Mouse (Mus musculus) heart, embryonic 16.5 days (tissue): Measurements from ENCODE around the gene Spop. TPM values are rescaled to one million over a fixed set of nuclear protein-coding genes. Genes with fewer than 3 reads are reported as not detected.
"Not testable (repeated sequence)": the region's sequence is repeated elsewhere in the genome, so short reads cannot be mapped to it uniquely, and the experiment has no call there.

Source experiments
- ATAC-seq: fragments of 200-750 bp; cut with Nextera tagmentation; replicated peaks from 2 replicates; pipeline ENCODE4 v1.8.0; 2017; ENCODE audit warnings: moderate number of reproducible peaks; ENCODE audit not compliant: insufficient read depth, low FRiP score; ENCODE audit errors: extremely low read depth
- H3K27ac ChIP-seq: fragments of 300-500 bp; sonication (generic); 2 replicates; pipeline ENCODE4 v1.5.1; 2014; ENCODE audit warnings: mild to moderate bottlenecking, low read length, control low read depth, moderate library complexity
- H3K27me3 ChIP-seq: fragments of 300-500 bp; sonication (generic); 2 replicates; pipeline ENCODE4 v1.6.1; 2014; ENCODE audit warnings: low read length, mixed read lengths; ENCODE audit not compliant: control insufficient read depth, insufficient read depth
- H3K36me3 ChIP-seq: fragments of 300-500 bp; sonication (generic); 2 replicates; pipeline ENCODE4 v1.6.1; 2014; ENCODE audit not compliant: control insufficient read depth, insufficient read depth
- H3K4me1 ChIP-seq: fragments of 300-500 bp; sonication (generic); 2 replicates; pipeline ENCODE4 v1.6.1; 2014; ENCODE audit warnings: low read length, mixed read lengths; ENCODE audit not compliant: control insufficient read depth, insufficient read depth
- H3K4me2 ChIP-seq: fragments of 300-500 bp; sonication (generic); 2 replicates; pipeline ENCODE4 v1.6.1; 2014; ENCODE audit warnings: low read depth, mild to moderate bottlenecking, control low read depth, low read length
- H3K4me3 ChIP-seq: fragments of 300-500 bp; sonication (generic); 2 replicates; pipeline ENCODE4 v1.5.1; 2014; ENCODE audit warnings: mild to moderate bottlenecking, control low read depth, low read length
- H3K9ac ChIP-seq: fragments of 300-500 bp; sonication (generic); 2 replicates; pipeline ENCODE4 v1.6.1; 2014; ENCODE audit warnings: low read length, control low read depth
- H3K9me3 ChIP-seq: fragments of 300-500 bp; sonication (generic); replicated peaks from 2 replicates; pipeline ENCODE4 v1.6.1; 2016; ENCODE audit warnings: low read length; ENCODE audit not compliant: control insufficient read depth
- WGBS: fragments of 180-500 bp; shearing (Covaris S2); extraction: QIAGEN DNeasy Blood & Tissue Kit; methylation state at CpG from one replicate; pipeline ENCODE4 v1.1.7; 2014; 5-methylcytosine and 5-hydroxymethylcytosine counted together
- polyA plus RNA-seq: library from polyadenylated mRNA; unstranded; fragments of >200 nt; fragmentation: Nextera tagmentation; extraction: Ambion mirVana; gene quantifications from 2 replicates; pipeline ENCODE4 v1.2.1, GENCODE M21; 2015

Gene Spop
- polyA plus RNA-seq, 1 experiment from 2014 or later: 157 TPM

- not testable (repeated sequence) for H3K4me3 ChIP-seq, H3K36me3 ChIP-seq, H3K27me3 ChIP-seq, H3K9me3 ChIP-seq, H3K27ac ChIP-seq, H3K9ac ChIP-seq, ATAC-seq, H3K4me1 ChIP-seq, H3K4me2 ChIP-seq
- 85% methylated on average over 5 of the region's 5 CpGs for WGBS
Observed at GRCm38 (mm10) chr11:95406398-95406797, 7.5 kb upstream of the Spop start.

DNA sequence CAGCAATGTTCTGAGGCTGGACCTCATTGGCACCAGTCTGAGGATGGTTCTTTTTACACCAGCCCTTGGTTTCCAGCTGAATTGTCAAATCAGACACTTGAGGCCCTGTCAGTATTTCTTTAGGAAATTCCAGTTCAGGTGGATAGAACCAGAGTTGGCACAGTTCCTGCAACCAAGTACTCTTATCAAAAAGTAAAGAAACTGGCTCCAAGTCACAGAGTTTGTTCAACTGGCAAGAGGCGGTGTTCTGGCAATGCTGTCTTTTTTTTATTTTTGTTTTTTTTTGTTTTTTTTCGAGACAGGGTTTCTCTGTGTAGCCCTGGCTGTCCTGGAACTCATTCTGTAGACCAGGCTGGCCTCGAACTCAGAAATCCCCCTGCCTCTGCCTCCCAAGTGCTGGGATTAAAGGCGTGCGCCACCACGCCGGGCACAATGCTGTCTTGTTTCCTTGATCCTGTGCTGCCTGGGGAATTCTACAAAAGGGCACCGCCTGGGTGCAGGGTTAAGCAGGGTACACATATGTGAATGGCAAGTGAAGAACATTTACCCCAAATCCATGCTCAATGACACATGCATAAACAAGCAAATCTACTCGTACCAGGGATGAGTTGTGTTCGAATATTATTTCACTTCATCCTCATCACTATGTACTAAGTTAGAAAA, 4.3 kb upstream of the Spop start:
- no peak overlapping the region for H3K27ac ChIP-seq
- H3K9ac ChIP-seq: no peak overlapping the region
- no peaks in the 10 kb centered on the region for H3K4me1 ChIP-seq
- no peak for ATAC-seq
- 75% methylated on average over 10 of the region's 10 CpGs for WGBS
- H3K27me3 ChIP-seq: no peaks in the 10 kb centered on the region
- H3K36me3 ChIP-seq: no peaks in the 10 kb centered on the region
- H3K4me2 ChIP-seq: no peak overlapping the region
- no peak overlapping the region for H3K4me3 ChIP-seq
- H3K9me3 ChIP-seq: no peaks in the 10 kb centered on the region

DNA sequence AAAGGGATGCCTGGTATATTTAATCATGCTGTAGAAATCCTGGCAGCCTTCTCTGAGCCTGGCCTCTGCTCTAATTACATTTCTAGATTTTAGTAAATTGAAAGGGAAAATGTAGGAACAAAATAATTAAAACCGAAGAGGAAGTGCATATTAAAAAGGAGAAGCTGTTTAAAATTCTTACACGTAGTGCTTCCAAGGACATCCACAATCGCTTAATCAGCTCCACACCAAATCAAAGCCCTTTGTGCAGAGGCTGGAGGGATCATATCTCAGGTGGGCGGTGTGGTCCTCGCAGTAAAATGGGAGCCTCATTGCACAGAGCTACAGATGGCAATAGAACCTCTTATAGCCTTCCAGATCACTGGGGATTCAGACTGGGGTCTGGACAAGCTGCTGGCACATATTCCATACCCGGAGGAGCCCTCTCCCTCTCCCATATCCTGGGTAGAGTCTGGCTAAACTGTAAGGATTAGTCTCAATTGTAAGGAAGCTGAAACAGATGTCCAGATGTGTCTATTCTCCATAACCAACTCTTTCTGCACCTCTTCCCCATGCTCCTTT, 2.3 kb upstream of the Spop start:
- 71% methylated on average over 6 of the region's 6 CpGs for WGBS
- Histone ChIP-seq H3K9me3 (no peaks in the 10 kb centered on the region), H3K9ac (no peak overlapping the region), H3K4me1 (peaks cover 10% of the 10 kb centered on the region), H3K4me3 (no peak overlapping the region), H3K27me3 (no peaks in the 10 kb centered on the region), H3K36me3 (no peaks in the 10 kb centered on the region), H3K27ac (no peak overlapping the region), H3K4me2 (no peak overlapping the region)
- ATAC-seq: no peak

DNA sequence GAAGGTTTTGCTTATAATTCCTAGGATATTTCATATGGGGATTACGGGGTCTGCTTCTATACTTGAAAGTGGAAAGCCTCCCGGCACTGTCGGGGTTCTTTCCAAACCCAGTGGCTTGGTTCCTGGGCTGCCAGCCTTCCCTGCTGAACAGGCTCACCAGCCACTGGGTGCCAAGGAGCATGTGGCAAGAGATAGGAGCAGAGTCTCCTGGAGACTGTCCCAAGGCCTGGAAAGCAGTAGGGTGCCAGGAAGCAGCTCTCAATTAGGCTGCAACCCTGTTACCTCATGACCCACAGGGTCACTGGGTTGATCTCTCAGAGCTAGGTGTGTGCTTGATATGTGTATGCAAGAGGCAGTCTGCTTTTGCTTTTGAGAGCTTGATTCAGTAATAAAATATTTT, 1.3 kb upstream of the Spop start:
- H3K9me3 ChIP-seq: no peaks in the 10 kb centered on the region
- peaks cover 14% of the 10 kb centered on the region for H3K4me1 ChIP-seq
- no peaks in the 10 kb centered on the region for H3K36me3 ChIP-seq
- no peak for ATAC-seq
- H3K9ac ChIP-seq: no peak overlapping the region
- no peak overlapping the region for H3K4me2 ChIP-seq
- no peak overlapping the region for H3K27ac ChIP-seq
- H3K4me3 ChIP-seq: no peak overlapping the region
- H3K27me3 ChIP-seq: no peaks in the 10 kb centered on the region
- WGBS: 80% methylated on average over 3 of the region's 3 CpGs

GRCm38 (mm10) chr11:95414536-95415161, 769 bp downstream of the Spop start:
- Histone ChIP-seq H3K27ac (peak overlapping the region; percentile 91), H3K4me3 (peak overlapping the region; percentile 63), H3K9ac (peak overlapping the region; percentile 78), H3K27me3 (no peaks in the 10 kb centered on the region), H3K4me2 (peak overlapping the region; percentile 80), H3K9me3 (no peaks in the 10 kb centered on the region), H3K4me1 (peaks cover 14% of the 10 kb centered on the region), H3K36me3 (no peaks in the 10 kb centered on the region)
- WGBS: under 1% methylated on average over 28 of the region's 28 CpGs
- peak; percentile 88 for ATAC-seq

DNA sequence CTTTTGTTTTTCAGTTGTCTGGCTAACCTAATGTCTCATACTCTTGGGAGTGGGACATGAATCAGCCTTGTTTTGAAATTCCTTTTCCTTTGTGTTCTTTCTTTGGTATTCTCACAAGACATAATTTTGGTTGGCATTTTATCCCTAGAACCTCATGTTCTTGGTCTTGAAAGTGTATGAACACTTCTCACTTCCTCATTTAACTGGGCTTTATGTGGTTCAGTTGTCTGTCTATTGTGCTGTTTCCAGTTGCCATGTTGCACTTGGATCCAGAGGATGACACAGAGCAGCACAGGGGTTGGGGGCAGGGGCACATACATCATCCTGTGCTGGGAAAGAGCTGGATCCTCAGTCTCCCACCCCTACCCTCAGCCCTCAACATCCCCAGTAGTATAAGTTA, 2.1 kb downstream of the Spop start:
- H3K4me3 ChIP-seq: peak overlapping the region; percentile 63
- no peaks in the 10 kb centered on the region for H3K36me3 ChIP-seq
- peak overlapping the region; percentile 25; the same call in 1 of the 2 replicates for H3K9ac ChIP-seq
- peak overlapping the region; percentile 80 for H3K4me2 ChIP-seq
- no peaks in the 10 kb centered on the region for H3K9me3 ChIP-seq
- ATAC-seq: no peak
- no peak overlapping the region; the same call in 1 of the 2 replicates for H3K27ac ChIP-seq
- no peaks in the 10 kb centered on the region for H3K27me3 ChIP-seq
- H3K4me1 ChIP-seq: peaks cover 14% of the 10 kb centered on the region

DNA sequence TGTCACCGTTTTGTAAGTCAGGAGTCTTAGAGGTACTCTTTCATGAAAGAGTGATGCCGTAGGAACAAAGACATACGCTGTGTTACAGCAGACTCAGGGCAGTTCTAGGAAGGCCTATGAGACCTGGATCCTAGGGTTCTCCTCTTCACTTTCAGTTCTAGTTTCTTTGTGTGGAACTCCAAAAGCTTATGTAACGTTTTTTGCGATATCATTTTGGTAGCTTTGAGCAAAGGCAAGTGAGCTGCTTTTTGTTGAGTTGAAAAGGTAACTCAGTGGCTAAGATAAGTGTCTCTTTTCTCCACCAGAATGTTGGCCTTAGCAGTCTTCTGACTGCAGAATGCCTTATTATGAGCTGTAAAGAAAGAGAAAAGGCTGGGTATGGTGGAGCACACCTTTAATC, 3.5 kb downstream of the Spop start:
- H3K27ac ChIP-seq: no peak overlapping the region
- H3K4me2 ChIP-seq: no peak overlapping the region
- no peak overlapping the region for H3K4me3 ChIP-seq
- ATAC-seq: no peak
- H3K4me1 ChIP-seq: peaks cover 14% of the 10 kb centered on the region
- no peaks in the 10 kb centered on the region for H3K9me3 ChIP-seq
- peak overlapping the region; percentile 11; the same call in 1 of the 2 replicates for H3K9ac ChIP-seq
- H3K27me3 ChIP-seq: no peaks in the 10 kb centered on the region
- no peaks in the 10 kb centered on the region for H3K36me3 ChIP-seq
- WGBS: 79% methylated on average over 5 of the region's 5 CpGs

DNA sequence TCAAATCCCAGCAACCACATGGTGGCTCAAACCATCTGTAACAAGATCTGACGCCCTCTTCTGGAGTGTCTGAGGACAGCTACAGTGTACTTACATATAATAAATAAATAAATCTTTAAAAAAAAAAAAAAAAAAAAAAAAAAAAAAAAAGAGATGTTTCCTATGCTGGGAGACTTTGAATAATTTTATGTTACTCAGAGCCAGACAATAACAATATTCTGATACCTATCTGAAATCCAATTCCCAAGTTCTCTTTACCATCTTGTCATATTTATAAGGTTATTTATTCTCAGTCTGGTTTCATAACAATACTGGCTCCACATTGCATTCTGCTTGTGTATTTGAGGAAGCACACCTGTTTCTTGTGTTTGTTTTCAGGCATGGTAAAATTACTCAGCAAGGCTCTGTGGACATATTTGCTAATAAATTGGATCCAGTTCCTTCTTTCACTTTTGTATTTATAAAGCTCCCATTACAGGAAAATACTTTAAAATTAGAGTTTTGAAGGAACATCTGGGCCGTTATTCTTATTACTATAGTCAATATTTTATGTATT, 7.1 kb downstream of the Spop start:
- Histone ChIP-seq H3K9me3 (no peaks in the 10 kb centered on the region), H3K4me3 (no peak overlapping the region), H3K4me1 (peaks cover 12% of the 10 kb centered on the region), H3K27me3 (no peaks in the 10 kb centered on the region), H3K9ac (no peak overlapping the region), H3K4me2 (no peak overlapping the region), H3K27ac (no peak overlapping the region), H3K36me3 (no peaks in the 10 kb centered on the region)
- 72% methylated on average over 2 of the region's 2 CpGs for WGBS
- no peak for ATAC-seq

DNA sequence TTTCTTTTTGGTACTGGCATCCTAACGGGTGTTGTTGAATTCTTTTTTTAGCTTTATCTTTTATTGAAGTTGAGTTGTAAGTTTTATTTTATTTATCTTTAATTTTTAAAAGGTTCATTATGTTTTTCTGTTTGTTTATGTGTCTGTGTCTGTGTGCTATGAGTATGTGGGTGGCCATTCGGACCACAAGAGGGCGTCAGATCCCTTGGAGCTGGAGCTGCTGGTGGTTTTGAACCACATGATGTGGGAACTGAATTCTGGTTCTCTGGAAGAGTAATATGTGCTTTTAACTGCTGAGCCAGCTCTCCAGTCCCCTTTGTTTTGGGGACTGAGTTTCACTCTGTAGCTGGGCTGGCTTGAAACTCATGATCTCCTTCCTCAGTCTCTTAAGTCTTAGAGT, 9.6 kb downstream of the Spop start:
- Histone ChIP-seq H3K4me1 (peaks cover 5% of the 10 kb centered on the region), H3K4me2 (no peak overlapping the region), H3K9ac (no peak overlapping the region), H3K4me3 (no peak overlapping the region), H3K27me3 (no peaks in the 10 kb centered on the region), H3K9me3 (no peaks in the 10 kb centered on the region), H3K27ac (no peak overlapping the region), H3K36me3 (no peaks in the 10 kb centered on the region)
- no peak for ATAC-seq
- 82% methylated on average over 3 of the region's 3 CpGs for WGBS
